Mouse (Mus musculus) gastrocnemius, adult 18-20 months (tissue): ENCODE data around the gene Usp46. TPM values are rescaled to one million over a fixed set of nuclear protein-coding genes. Genes with fewer than 3 reads are reported as not detected.

Experiments
- DNase-seq: peaks from one replicate; pipeline ENCODE4 v3.0.0; 2021; ENCODE audit warnings: low spot score
- long read RNA-seq, 2 experiments: library from polyadenylated mRNA; stranded (forward); transcript quantifications; one replicate each; pipeline ENCODE4 v2.0.0; 2021
- total RNA-seq, 2 experiments: library from RNA; stranded (reverse); gene quantifications; 2 replicates each; pipeline ENCODE4 v1.2.3; 2021

The Usp46 gene
- 10 to 100 TPM; 10.4 to 16.0 TPM for total RNA-seq
- long read RNA-seq, experiment 1, full-length matches to known transcripts, result 10 of 11 reads
- long read RNA-seq, experiment 1, partial matches to known transcripts, result 0 of 11 reads
- long read RNA-seq, experiment 1, other reads (novel, unspliced or antisense), result 1 of 11 reads
- long read RNA-seq, experiment 2, full-length matches to known transcripts, result 11 of 13 reads
- long read RNA-seq, experiment 2, partial matches to known transcripts, result 0 of 13 reads
- long read RNA-seq, experiment 2, other reads (novel, unspliced or antisense), result 2 of 13 reads

DNA sequence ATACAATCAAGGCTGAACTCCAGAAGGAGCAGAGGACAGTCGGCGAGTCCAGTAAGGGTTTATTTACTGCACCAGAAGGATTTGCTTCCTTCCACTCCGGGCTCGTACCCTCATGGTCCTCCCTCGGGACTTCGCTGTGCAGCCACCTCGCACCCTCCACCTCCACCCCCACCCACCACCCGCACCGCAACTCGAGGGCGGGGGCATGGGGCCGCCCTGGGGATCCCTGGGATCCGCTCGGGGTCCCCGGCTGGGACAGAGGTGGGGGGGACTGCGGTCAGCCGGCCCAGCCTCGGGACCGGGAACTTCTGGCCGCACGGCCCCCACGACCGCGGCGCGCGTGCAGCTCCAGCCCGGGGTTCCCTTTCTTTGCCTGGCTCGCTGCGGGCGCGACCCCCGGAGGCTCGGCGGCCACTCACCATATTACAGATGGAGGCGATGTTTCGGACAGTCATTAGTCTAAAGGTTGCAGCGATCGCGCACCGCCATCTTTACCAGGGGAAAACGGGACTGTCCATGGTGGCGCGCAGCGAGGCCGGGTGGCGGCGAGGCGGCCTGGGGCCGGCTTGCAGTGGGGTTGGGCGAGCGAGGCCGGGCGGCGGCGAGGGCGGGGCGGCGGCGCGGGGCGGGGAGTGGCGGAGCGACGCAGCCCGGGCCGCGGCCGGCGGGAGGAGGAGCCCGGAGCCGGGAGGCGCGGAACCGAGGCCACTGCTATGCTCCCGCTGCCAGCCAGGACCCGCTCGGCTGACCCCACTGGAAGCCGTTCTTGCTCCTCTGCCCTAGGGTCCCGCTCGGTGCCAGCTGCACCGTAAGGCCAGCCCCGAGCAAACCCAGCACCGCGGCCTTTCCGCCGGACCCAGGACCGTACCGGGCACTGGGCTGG lies at the start of gene Usp46:
Gene Usp46 (minus strand): TSS at position 601 of the 883 bp plus-strand sequence.
- peak; percentile 85 for DNase-seq

DNA sequence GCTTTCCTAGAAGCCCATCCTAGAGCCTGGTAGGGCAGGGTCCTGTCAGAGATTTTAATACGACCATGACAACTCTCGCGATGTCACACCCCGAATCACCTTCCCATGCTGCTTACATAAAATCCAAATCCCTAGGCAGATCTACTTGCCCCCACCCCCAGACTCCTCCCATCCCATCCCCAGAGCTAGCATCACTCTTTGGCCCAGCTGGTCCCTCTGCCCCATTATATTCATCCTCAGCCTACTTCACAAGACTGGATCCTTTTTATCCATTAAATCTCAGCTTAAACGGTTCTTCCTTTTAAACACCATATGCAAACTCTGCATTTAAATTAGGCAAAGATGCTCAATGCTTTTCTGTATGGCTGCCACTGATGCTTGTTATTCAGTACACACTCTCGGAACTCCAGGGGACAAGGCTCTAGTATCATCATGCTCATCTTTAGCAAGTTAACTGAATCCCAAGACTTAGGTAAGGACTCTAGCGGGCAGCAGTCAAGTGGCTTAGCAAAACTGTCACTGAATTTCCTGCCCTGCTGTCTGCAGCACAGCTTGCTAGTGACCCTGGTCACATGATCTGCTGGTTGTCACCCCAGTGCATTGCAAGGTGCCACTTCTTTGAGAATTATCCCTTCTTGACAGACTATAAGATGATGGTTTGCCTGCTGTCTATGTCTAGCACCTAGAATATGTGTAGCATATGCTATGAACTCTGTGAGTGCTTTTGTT lies 45.9 kb upstream of the Usp46 start:
- no peak for DNase-seq

- DNase-seq, result no peak
Measured at GRCm38 (mm10) chr5:74105445-74105844, 37.2 kb upstream of the Usp46 start.

GRCm38 (mm10) chr5:74101761-74102160 lies 33.5 kb upstream of the Usp46 start:
- no peak for DNase-seq

DNA sequence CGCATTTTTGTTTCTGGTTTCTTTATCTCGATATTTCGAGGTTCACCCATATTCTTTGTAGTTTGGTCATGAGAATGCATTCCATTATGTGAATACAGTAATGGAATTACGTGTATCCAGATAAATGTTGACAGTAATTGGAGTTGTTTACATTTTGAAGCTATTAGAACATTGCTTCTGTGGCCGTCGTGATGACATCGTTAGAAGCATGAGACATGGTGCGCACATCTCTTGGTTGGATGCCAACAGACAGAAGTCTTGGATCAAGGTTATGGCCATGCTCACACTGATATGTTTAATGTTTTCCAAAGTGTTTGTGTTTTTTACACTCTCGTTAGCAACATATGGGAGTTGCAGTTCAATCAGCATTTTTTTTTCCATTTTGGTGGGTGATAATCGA lies 30.8 kb upstream of the Usp46 start:
- DNase-seq, result no peak

GRCm38 (mm10) chr5:74097854-74098220 lies 29.6 kb upstream of the Usp46 start:
- DNase-seq, result no peak

- no peak for DNase-seq
Measured at GRCm38 (mm10) chr5:74097116-74097853, 29.1 kb upstream of the Usp46 start.

DNA sequence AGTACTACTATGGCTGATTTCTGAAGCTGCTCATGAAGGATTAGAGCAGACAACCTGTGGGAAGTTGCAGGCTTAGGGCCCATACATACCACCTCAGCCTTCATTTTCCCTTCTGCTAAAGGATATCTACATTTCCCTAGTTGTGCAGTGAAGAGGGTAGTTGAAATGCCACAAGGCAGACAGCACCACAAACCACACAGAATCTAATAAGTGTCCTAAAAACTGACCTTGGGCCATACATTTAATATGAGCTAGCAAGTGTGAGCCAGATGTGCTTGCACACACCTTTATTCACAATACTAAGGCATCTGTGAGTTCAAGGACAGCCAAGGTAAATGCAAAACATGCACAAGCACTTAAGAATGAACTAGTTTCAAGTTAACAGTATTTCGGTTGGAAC lies 27.8 kb upstream of the Usp46 start:
- no peak for DNase-seq

DNA sequence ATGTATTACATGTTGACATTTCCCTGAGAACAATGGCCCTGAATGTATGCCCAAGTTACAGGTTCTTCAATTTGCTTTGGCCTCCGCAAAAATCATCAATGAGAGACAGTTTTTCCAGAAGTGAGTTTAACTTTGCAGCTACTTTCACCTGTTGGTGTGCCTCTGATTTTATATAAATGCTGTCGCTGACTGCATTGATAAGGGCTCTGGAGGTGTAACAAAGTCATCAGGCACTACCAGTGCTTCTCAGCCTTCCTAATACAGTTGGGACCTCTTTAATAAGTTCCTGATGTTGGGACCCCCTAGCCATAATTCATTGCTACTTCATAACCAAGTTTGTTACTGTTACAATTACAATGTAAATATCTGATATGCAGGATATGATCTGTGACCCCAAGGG lies 27.4 kb upstream of the Usp46 start:
- no peak for DNase-seq

GRCm38 (mm10) chr5:74094841-74095437 lies 26.7 kb upstream of the Usp46 start:
- DNase-seq, result no peak

- no peak for DNase-seq
Measured at GRCm38 (mm10) chr5:74093556-74094428, 25.6 kb upstream of the Usp46 start.

DNA sequence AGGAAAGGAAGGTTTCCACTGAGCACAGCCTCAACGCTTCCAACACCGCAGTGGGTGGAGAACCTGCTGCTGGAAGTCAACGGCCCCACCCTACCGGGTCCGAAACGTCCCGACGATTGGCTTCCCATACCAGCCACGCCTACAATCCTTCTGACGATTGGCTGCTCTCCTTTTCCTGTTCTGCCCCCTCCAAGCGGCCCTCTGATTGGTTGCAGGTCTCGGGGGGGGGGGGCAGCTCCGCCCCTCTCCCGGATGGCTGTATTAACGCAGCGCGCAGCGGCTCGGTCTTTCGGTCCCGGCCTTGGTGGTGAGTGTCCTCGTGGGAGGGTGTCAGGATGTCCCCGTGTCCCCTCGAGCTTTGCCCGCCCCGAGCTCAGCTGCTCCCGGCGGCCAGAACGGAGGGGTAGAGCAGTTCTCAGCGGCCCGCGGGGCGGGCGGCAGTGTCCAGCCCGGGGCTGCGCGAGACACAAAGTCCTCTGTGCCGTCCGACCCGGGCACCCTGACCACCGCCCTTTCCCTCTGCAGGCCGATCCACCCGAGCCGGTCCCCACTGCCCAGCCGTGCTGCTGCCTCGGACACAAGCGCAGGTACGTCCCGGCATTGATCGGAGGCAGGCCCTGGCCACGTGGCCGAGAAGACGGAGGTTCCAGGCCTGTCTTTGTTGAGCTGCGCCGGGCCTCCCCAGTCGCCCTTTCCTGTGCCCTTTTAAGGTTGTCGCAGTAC lies 24.8 kb upstream of the Usp46 start:
- peak; percentile 95 for DNase-seq

DNA sequence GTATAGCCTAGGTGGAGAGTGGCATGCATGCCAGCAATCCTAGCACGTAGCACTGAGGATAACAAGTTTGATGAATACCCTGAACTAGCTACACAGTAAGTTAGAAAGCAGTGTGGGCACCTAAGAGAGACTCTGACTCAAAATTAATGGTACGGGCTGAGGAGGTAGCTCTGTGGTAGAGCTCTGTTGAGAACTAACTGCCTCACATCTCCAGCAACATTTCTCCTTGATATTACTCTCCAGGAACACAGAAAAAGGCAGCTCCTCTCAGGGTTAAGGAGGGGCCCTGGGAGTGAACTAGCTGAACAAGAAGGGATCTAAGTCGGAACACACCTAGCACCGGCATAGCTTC lies 24.2 kb upstream of the Usp46 start:
- peak; percentile 3 for DNase-seq

- DNase-seq, result no peak
Measured at GRCm38 (mm10) chr5:74089643-74090042, 21.4 kb upstream of the Usp46 start.

- DNase-seq, result no peak
Measured at GRCm38 (mm10) chr5:74081756-74082155, 13.5 kb upstream of the Usp46 start.

DNA sequence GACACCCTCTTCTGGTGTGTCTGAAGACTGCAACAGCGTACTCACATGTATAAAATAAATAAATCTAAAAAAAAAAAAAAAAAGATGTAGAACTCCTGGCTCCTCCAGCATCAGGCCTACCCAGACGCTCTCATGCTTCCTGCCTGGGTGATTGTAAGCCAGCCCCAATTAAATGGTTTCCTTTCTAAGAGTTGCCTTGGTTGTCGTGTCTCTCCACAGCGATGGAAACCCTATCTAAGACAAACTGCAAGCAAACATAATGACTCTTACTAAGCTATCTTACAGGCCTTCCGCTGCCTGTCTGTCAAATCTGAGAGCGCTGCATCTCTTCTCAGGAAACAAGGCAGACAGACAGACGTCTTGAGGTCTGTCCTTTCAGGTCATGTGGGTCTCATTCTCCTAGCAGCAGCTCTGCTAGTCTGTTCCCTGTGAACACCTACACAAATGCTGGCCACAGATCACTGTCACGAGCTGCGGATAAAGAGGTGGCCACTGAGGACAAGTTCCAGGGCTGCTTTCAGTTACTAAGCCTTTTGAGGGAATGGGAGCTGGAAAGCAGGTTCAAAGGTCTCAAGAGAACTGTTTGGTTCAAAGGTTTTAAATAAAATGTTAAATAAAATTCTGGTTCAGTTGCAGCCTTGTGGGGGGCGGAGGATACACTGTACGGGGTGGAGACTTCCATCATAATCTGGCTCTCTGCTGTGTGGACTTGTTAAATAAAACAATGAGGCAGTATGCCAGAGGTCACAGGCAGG lies 10.8 kb upstream of the Usp46 start:
- no peak for DNase-seq

DNA sequence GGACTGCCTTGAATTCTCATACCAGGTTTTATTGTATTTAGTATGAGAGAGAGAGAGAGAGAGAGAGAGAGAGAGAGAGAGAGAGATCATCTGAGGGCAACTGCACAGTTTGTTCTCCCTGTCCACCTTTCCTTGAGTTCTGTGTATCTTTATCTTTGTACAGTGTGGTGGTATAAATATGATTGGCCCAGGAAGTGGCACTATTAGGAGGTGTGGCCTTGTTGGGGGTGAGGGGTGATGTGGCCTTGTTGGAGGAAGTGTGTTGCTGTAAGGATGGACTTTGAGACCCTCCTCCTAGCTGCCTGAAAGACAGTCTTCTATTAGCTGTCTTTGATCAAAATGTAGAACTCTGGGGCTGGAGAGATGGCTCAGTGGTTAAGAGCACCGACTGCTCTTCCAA lies 10.2 kb upstream of the Usp46 start:
- no peak for DNase-seq

- no peak for DNase-seq
Measured at GRCm38 (mm10) chr5:74077959-74078358, 9.7 kb upstream of the Usp46 start.

- DNase-seq, result no peak
Measured at GRCm38 (mm10) chr5:74076759-74077158, 8.5 kb upstream of the Usp46 start.
